Mouse (Mus musculus) liver, embryonic 12.5 days (tissue): ENCODE results near the gene Sertad2. TPM values are rescaled to one million over a fixed set of nuclear protein-coding genes. Genes with fewer than 3 reads are reported as not detected.

ENCODE experiments used
- ATAC-seq: fragments of 200-750 bp; cut with Nextera tagmentation; 2 replicates; pipeline ENCODE4 v1.8.0; 2017; ENCODE audit warnings: moderate number of reproducible peaks, mild to moderate bottlenecking, moderate library complexity
- H3K27ac ChIP-seq: fragments of 300-500 bp; sonication (generic); 2 replicates; pipeline ENCODE4 v1.5.1; 2016; ENCODE audit warnings: mild to moderate bottlenecking
- H3K27me3 ChIP-seq: fragments of 300-500 bp; sonication (generic); replicated peaks from 2 replicates; pipeline ENCODE4 v1.6.1; 2016; ENCODE audit warnings: mild to moderate bottlenecking, moderate library complexity
- H3K36me3 ChIP-seq: fragments of 300-500 bp; sonication (generic); 2 replicates; pipeline ENCODE4 v1.6.1; 2016; ENCODE audit warnings: mild to moderate bottlenecking, moderate library complexity
- H3K4me1 ChIP-seq: fragments of 300-500 bp; sonication (generic); 2 replicates; pipeline ENCODE4 v1.6.1; 2016
- H3K4me2 ChIP-seq: fragments of 300-500 bp; sonication (generic); 2 replicates; pipeline ENCODE4 v1.6.1; 2016; ENCODE audit warnings: mild to moderate bottlenecking, moderate library complexity
- H3K4me3 ChIP-seq: fragments of 300-500 bp; sonication (generic); 2 replicates; pipeline ENCODE4 v1.5.1; 2016; ENCODE audit warnings: mild to moderate bottlenecking, moderate library complexity
- H3K9ac ChIP-seq: fragments of 300-500 bp; sonication (generic); 2 replicates; pipeline ENCODE4 v1.6.1; 2016; ENCODE audit warnings: mild to moderate bottlenecking, moderate library complexity
- H3K9me3 ChIP-seq: fragments of 300-500 bp; sonication (generic); replicated peaks from 2 replicates; pipeline ENCODE4 v1.6.1; 2016; ENCODE audit warnings: mild to moderate bottlenecking, moderate library complexity
- WGBS: fragments of 180-500 bp; shearing (Covaris S2); methylation state at CpG from one replicate; pipeline ENCODE4 v1.1.7; 2016; ENCODE audit not compliant: insufficient replicate concordance; 5-methylcytosine and 5-hydroxymethylcytosine counted together
- polyA plus RNA-seq: library from polyadenylated mRNA; unstranded; fragments of >200 nt; fragmentation: Nextera tagmentation; extraction: Ambion mirVana; gene quantifications from 2 replicates; pipeline ENCODE4 v1.2.1, GENCODE M21; 2016

Gene Sertad2
- polyA plus RNA-seq, 1 experiment from 2014 or later: 25.8 TPM

DNA sequence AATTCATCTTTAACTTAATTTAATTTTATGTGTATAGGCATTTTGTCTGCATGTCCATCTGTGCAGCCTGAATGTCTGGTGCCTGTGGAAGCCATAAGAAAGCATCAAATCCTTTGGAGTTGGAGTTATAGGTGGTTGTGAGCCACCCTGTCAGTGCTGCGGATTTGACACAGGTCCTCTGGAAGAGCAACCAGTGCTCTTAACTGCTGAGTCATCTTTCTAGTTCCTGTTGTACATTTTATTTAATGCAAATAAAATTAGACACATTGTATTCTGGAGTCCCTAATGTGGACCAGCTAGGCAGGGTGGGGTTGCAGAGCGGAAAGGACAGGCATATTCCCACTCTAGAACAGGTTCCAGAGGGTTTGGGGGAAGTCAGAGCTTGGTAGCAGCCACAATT lies 9.0 kb downstream of the Sertad2 start:
- no peak for ATAC-seq
- Histone ChIP-seq H3K36me3 (no peaks in the 10 kb centered on the region), H3K4me3 (no peak overlapping the region), H3K27ac (no peak overlapping the region), H3K9ac (no peak overlapping the region), H3K4me1 (peaks cover 33% of the 10 kb centered on the region), H3K27me3 (no peaks in the 10 kb centered on the region), H3K9me3 (no peaks in the 10 kb centered on the region), H3K4me2 (no peak overlapping the region)
- WGBS: 78% methylated on average over 2 of the region's 2 CpGs

DNA sequence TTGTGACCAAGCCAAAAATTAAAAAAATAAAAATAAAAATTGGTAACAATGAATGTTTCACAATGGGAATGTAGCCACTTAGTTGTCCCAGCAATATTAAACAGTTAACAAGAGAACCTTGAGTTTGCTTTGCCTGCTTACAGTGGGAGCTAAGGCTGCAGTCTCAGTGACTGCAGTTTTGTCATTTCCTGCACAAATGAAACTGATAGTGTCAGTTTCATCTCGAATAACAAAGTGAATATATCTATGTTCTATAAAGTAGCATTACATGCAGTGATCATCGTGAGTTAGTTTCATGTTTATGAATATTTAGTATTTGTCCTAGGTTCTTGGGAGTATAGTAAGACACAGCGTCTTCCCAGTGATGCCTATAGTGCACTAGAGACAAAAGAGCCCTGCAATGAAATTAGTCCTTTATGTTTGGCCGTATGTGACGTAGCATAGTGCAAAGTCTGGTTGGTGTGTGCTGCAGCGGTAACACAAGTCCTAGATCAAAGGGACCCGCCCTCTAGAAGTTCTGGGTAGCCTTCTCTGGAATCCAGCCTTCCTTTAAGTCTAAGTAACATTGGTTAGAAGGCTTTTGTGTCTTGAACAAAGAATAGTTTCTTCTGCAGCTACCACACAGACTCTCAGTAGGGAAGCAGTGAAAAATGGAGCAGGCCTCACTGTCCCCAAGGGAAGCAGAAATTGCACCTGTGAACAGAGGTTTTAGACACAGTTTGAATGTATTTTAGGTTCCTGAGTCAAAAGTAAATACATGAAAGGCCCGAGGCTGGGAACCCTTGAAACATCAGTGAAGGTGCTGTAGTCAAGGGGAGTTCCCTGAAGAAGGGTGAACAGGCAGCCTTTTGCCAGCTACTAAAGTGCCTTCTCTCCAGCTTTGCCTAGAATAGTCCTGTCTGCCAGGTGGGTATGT lies 10.0 kb downstream of the Sertad2 start:
- Histone ChIP-seq H3K27ac (no peak overlapping the region), H3K27me3 (no peaks in the 10 kb centered on the region), H3K9me3 (no peaks in the 10 kb centered on the region), H3K4me3 (no peak overlapping the region), H3K4me1 (peaks cover 36% of the 10 kb centered on the region), H3K9ac (no peak overlapping the region), H3K4me2 (no peak overlapping the region), H3K36me3 (no peaks in the 10 kb centered on the region)
- no peak for ATAC-seq
- 74% methylated on average over 8 of the region's 8 CpGs for WGBS

DNA sequence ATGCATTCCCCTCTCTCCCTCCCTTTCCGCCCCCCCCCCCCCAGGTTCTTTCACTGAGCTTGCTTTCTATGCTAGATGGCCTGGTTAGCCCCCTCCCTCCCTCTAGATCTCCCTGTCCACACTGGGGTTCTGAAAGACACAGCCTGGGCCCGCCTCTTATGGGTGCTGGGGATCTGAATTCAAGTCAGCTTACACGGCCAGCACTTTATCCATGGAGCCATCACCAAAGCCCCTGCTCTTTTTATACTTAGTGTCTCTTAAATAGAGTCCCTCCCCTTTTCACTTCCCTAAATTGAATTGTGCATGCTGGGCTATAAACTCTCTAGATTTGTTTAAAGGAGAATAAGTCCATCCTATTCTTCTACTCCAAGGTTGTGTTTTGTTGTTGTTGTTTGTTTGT lies 12.6 kb downstream of the Sertad2 start:
- peak overlapping the region; percentile 32 for H3K4me2 ChIP-seq
- WGBS: 34% methylated on average over 2 of the region's 3 CpGs
- no peaks in the 10 kb centered on the region for H3K27me3 ChIP-seq
- no peak overlapping the region for H3K9ac ChIP-seq
- H3K9me3 ChIP-seq: no peaks in the 10 kb centered on the region
- no peaks in the 10 kb centered on the region for H3K36me3 ChIP-seq
- peaks cover 61% of the 10 kb centered on the region for H3K4me1 ChIP-seq
- no peak overlapping the region for H3K4me3 ChIP-seq
- H3K27ac ChIP-seq: peak overlapping the region; percentile 70
- no peak for ATAC-seq

DNA sequence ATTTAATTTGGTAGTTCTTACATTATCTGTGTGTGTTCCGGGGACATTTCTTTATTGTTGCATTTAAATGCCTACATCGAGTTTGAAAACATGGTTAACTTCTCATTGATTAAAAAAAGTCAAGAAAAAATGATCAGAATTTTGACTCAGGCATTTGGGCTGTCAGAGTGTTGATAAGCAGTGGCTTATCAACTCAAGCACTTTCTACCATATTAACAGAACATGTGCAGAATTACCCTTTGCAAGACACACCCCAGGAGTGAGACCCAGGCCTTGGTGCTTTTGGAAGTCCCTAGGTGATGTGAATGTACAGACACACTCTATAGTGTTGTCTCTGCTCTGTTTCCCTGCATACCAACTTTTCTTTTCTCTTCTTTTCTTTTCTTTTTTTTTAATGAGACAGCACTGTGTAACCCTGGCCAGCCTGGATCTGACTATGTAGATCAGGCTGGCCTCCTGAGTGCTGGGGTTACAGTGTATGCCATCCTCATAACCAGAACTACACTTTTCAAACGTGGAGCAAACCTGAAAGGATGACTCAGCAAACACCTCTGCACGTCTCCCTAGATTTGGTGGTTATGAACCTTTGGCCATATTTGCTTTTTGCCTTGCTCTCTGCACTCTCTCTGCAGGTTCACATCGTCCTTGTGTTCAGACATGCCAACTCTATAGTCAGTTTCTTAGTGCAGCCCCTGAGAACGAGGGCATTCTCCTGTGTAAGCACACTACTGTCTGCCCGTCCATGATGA lies 13.3 kb downstream of the Sertad2 start:
- Histone ChIP-seq H3K4me2 (peak overlapping the region; percentile 32), H3K27me3 (no peaks in the 10 kb centered on the region), H3K9me3 (no peaks in the 10 kb centered on the region), H3K9ac (no peak overlapping the region), H3K36me3 (no peaks in the 10 kb centered on the region), H3K4me1 (peaks cover 67% of the 10 kb centered on the region), H3K27ac (peak overlapping the region; percentile 70), H3K4me3 (no peak overlapping the region)
- 54% methylated on average over 7 of the region's 7 CpGs for WGBS
- ATAC-seq: peak; percentile 82

DNA sequence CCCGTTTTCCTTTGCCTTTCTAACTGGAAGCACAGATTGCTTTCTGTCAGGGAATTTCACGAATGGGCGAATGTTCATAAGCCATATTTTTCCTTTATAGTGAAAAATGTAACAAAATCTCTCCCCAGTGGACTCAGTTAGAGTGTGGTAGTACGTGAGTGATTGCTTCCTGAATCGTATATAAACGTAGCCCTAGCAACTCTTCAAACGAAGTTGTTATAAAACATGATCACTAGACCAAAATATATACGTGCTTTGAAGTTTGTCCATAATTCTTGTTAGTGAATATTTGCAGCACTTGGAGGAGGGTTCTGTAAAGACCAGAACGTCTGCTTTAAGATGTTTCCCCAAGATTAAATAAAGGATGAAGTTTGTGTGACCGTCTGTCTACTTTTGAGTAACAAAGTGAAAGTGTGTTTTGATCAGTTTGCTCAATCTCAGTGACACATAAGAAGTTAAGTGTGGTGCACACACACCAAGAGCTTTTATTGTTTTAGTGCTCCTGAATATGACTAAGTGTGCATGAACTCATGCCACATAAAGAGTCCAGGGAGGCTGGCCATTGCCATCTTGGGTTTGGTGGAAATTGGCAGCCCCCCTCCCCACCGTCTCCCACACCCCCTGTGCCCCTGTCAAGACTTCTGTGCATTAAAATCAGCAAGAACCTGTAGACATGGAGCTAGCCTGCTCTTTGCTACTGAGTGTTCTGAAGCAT lies 16.3 kb downstream of the Sertad2 start:
- no peak for ATAC-seq
- WGBS: 61% methylated on average over 11 of the region's 11 CpGs
- Histone ChIP-seq H3K27ac (peak overlapping the region; percentile 76; the same call in 1 of the 2 replicates), H3K27me3 (no peaks in the 10 kb centered on the region), H3K4me1 (peaks cover 69% of the 10 kb centered on the region), H3K4me2 (peak overlapping the region; percentile 49; the same call in 1 of the 2 replicates), H3K4me3 (no peak overlapping the region), H3K9ac (no peak overlapping the region), H3K9me3 (no peaks in the 10 kb centered on the region), H3K36me3 (peaks cover 4% of the 10 kb centered on the region; the same call in 1 of the 2 replicates)

DNA sequence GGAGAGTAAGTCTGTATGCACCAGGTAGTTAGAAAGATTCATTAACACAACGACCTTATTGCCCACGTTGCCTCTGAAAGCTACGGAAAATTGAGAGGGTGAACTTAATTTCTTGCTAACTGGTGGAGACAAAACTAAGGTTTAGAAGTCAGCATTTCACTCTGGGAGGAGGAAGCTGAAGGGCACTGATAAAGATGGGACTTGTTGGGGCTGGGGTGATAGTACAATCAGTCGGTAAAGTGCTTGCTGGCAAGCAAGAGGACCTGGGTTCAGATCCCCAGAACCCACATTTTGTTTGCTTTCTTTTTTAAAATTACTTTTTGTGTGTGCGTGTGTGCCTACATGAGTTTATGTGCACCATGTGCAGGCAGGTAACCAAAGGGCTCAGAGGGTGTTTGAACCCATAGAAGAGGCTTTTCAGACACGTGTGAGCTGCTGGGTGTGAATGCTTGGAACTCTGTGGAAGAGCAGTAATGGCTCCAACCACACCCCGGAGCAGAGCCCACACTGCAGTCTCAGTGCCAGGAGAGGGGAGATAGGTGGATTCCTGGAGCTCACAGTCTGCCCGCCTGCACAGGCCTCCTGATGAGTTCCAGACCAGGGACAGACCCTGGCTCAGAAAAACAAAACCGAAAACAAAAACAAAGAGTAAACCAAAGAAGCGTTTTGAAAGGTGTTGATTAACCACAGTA lies 17.0 kb downstream of the Sertad2 start:
- Histone ChIP-seq H3K36me3 (peaks cover 4% of the 10 kb centered on the region; the same call in 1 of the 2 replicates), H3K27ac (peak overlapping the region; percentile 76), H3K9me3 (no peaks in the 10 kb centered on the region), H3K4me1 (peaks cover 69% of the 10 kb centered on the region), H3K4me2 (peak overlapping the region; percentile 49), H3K27me3 (no peaks in the 10 kb centered on the region), H3K9ac (no peak overlapping the region; the same call in 1 of the 2 replicates), H3K4me3 (no peak overlapping the region)
- WGBS: 41% methylated on average over 10 of the region's 10 CpGs
- peak; percentile 74 for ATAC-seq

DNA sequence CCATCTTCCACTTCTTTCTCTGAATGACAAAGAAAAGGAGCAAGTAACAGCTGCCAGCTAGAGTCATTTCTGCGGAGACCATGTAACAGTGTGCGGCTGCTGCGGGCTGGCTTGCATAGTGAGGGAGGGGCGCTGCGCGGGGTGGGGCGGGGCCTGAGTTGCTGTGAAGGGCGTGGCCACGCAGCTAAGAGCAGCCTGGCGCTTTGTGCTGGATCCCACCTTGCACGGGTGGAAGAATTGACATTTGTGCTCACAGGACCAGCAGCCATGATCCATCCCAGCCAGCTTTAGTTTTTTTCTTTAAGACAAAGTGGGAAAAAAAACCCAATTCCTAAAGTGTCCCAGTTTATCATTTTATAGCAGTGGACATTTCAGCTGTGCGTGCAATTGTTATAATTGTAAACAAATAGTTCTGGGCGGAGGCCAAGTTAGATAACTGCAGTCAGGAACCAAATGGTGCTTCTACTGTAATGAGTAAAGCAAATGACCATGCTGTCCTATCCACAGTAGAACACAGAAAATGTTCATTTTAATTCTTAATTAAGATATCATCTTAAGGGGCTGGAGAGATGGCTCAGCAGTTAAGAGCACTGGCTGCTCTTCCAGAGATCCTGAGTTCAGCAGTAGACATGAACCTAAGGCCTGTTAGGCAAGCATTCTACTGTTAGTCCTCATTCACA lies 18.4 kb downstream of the Sertad2 start:
- peaks cover 62% of the 10 kb centered on the region for H3K4me1 ChIP-seq

DNA sequence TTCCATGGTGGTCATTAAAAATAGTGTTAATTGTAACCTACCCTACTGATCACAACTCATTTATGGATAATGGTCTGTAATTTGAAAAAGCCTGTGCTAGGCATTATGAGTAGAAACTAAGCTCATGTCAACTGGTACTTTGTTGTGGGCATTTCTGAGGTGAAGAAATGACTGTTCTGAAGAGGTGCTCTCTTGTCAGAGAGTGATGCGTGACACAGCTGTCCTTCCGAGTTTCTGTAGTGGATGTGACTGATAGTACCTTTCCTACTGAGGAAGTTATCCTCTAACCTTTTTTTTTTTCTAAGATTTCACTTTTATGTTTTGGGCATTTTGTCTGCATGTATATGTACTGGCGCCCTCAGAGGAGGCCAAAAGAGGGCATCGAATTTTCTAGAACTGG lies 22.0 kb downstream of the Sertad2 start:
- no peak for ATAC-seq
- Histone ChIP-seq H3K9ac (no peak overlapping the region), H3K27me3 (no peaks in the 10 kb centered on the region)

More for the DNA sequence above, 18.4 kb downstream of the Sertad2 start:
- H3K4me3 ChIP-seq: peak overlapping the region; percentile 42
- peak overlapping the region; percentile 12; the same call in 1 of the 2 replicates for H3K27ac ChIP-seq
- no peaks in the 10 kb centered on the region for H3K27me3 ChIP-seq
- H3K9me3 ChIP-seq: no peaks in the 10 kb centered on the region
- peak overlapping the region; percentile 68 for H3K4me2 ChIP-seq
- H3K36me3 ChIP-seq: peaks cover 4% of the 10 kb centered on the region; the same call in 1 of the 2 replicates
- peak; percentile 86 for ATAC-seq
- H3K9ac ChIP-seq: 0 out of 2 replicates have a peak overlapping the region, but pooled peaks have one; percentile 22
- 5% methylated on average over 13 of the region's 13 CpGs for WGBS

DNA sequence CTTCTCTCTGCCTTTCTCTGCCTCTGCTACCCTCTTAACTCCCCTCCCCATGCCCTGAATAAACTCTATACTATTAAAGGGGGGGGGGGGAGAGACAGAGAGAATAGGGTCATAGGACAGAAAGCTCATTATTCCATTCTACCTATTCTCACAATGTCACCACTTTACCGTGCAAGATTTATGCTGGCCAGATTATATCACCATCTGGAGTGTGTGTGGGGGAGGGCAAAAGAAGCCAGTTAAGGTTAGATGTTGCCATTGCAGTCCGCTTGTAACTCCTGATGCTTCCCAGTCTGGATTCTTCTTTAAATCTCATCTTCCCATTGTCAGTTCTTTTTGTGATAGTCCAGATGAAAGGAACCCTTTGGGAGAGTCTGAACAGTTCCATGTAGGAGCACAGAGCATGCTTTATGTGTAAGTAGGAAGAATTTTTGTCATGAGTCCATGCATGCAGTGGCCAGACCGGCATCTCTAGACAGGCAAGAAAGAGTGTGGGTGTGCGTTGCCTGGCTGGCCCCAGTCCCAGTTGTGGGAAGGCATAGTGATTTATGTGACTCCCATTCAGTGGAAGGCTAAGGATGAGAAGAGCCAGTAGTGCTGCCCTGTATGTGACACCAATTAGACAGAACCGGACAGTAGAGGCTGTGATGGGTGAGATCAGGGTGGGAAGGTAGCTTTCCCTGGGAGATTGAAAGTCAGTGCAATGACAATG lies 28.8 kb downstream of the Sertad2 start:
- no peak for ATAC-seq
- peaks cover 5% of the 10 kb centered on the region; the same call in 1 of the 2 replicates for H3K4me1 ChIP-seq
- WGBS: 71% methylated on average over 5 of the region's 5 CpGs
- H3K4me3 ChIP-seq: no peak overlapping the region
- no peak overlapping the region for H3K9ac ChIP-seq
- no peak overlapping the region for H3K27ac ChIP-seq
- H3K9me3 ChIP-seq: no peaks in the 10 kb centered on the region
- no peak overlapping the region for H3K4me2 ChIP-seq
- H3K36me3 ChIP-seq: no peaks in the 10 kb centered on the region
- no peaks in the 10 kb centered on the region for H3K27me3 ChIP-seq

More for the DNA sequence above, 22.0 kb downstream of the Sertad2 start:
- no peak overlapping the region for H3K4me3 ChIP-seq
- no peak overlapping the region for H3K4me2 ChIP-seq
- no peak overlapping the region for H3K27ac ChIP-seq
- H3K4me1 ChIP-seq: peaks cover 39% of the 10 kb centered on the region
- 74% methylated on average over 4 of the region's 4 CpGs for WGBS
- H3K9me3 ChIP-seq: no peaks in the 10 kb centered on the region
- H3K36me3 ChIP-seq: peaks cover 4% of the 10 kb centered on the region; the same call in 1 of the 2 replicates

DNA sequence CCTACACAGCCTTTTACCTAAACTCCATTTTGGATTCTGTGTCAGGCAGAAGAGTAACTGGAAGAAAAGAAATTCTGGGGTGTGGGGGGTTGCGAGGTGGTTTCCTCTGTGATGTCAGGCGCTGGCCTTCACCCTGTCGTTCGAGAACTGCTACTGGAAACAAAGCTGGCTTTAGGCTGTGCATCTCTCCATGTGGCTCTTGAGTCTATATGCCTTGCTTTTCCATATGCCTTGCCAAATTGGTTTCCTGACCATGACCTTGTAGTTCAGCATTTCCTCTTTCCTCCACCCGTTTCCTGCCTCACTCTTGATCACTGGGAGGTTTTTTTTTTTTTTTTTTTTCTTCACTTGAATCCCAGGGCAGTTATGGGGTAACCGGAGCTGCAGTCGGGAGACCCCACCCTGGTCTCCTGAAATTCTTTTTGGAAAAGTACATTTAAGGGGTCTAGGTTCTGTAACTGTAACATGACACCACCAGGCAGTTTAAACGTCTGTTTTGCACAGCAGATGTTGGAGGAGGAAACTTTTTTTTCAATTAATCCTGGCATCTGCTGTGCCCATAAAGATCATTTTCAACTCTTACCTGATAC lies 33.1 kb downstream of the Sertad2 start:
- ATAC-seq: no peak
- Histone ChIP-seq H3K9ac (no peak overlapping the region), H3K4me3 (no peak overlapping the region), H3K9me3 (no peaks in the 10 kb centered on the region), H3K27ac (no peak overlapping the region), H3K27me3 (no peaks in the 10 kb centered on the region), H3K4me1 (peaks cover 8% of the 10 kb centered on the region), H3K36me3 (no peaks in the 10 kb centered on the region), H3K4me2 (no peak overlapping the region)
- WGBS: 40% methylated on average over 8 of the region's 8 CpGs
